Mouse (Mus musculus): ENCODE data around the gene Gm49711.
"Not testable (repeated sequence)": the region's sequence is repeated elsewhere in the genome, so short reads cannot be mapped to it uniquely, and the experiment has no call there.

The Gm49711 gene

DNA sequence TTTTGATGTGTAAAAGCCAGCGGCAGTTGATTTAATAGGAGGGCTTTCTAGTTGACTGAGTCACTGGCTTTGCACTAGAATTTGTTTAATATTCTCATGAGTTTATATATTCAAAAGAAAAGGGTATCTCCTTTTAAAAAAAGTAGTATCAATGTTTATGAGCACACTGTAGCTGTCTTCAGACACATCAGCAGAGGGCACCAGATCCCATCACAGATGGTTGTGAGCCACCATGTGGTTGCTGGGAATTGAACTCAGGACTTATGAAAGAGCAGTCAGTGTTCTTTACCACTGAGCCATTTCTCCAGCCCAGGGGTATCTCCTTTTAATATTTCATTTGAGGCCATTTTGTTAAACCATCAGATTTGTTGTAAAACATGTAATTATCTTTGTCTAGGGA, 4.7 kb downstream of the Gm49711 start:
- no peak for DNase-seq (ENCODE audit: low read depth, low spot score)

- DNase-seq (ENCODE audit: low read depth, low spot score), result no peak
Measured at GRCm38 (mm10) chr16:92064801-92065200, 6.7 kb downstream of the Gm49711 start.

GRCm38 (mm10) chr16:92070338-92070737, 12.2 kb downstream of the Gm49711 start:
- DNase-seq (ENCODE audit: low read depth, low spot score), result no peak

DNA sequence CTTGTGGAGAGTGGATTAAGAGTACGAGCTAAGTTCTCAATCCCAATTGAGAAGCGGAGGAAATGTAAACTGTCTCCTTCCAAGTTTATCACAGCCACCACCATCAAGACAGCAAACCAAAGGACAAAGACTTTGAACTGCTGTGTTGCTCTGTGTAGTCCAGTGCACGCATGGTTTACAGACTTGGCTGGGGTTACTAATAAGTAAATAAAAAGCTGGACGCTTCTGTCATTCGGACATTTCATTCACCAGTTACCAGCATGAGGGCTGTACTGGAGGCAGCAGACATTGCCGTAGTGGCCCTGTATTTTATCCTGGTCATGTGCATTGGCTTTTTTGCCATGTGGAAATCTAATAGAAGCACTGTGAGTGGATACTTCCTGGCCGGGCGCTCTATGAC, 18.7 kb downstream of the Gm49711 start:
- DNase-seq (ENCODE audit: low read depth, low spot score), result no peak

DNA sequence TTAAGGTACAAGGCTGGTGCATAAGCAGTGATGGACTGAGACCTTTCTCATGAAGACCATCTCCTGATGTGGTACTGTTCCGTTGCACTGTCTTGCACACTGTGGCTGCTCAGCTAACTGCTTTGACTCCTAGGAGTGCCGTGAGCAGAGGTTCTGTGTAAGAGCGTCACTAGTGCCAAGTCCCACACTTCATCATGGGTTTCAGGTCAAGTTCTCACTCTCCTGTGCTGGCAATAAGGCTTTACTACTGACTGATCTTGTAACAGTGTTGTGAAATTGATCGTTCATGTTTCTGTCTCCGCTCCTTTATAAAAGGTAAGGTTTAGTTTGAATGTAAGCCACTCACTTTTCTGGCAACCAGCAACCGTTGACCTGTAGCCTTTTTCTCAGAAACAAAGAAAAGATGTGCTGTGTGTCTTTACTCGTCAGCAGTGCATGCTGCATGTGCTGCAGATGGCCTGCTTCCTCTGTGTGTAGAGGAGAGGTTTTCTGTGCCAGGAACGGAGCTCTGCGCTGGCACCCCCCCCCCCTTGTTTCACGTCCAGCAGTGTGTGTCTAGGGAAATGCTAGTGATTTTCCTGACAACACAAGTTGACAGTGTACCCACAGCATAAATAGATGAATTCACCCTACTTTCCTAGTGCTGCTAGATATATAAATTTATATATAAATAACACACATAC, 25.8 kb downstream of the Gm49711 start:
- no peak for DNase-seq (ENCODE audit: low read depth, low spot score)

- no peak for DNase-seq (ENCODE audit: low read depth, low spot score)
Measured at GRCm38 (mm10) chr16:92089225-92089624, 31.1 kb downstream of the Gm49711 start.

DNA sequence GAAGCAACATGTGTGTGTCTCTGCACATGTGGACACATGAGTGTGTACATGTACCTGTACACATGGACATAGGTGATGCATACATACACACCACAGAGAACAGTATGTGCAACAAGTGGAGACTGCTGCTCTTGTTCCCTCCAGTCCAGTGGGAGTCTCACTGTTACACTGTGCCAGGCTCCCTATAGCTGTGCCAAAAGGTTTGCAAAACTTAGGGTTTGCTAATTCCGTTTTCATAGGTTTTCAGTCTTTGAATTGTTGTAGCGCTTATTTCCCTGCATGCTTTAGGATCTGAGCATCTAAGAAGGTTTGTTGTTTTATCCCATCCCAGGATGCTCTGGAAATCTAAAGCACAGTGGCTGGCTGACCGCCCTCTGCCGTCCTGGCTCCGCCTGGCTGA, 33.8 kb downstream of the Gm49711 start:
- no peak for DNase-seq (ENCODE audit: low read depth, low spot score)

- DNase-seq (ENCODE audit: low read depth, low spot score), result no peak
Measured at GRCm38 (mm10) chr16:92098351-92099051, 40.4 kb downstream of the Gm49711 start.

DNA sequence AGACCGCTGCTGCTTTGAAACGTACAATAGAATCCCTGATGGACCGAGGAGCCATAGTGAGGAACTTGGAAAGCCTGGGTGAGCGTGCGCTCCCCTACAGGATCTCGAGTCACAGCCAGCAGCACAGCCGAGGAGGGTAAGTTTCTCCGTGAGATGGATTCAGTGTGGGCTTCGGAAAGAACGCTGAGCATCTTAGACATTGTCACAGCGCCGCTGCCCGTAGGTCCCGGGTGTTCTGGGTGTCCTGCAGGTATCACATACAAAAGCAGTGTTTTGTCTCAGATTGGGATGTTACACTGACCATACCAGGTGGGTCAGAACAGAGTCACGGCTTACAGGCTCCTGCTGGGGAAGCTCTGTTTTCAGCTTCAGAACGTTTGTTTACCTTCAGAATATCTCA, 41.5 kb downstream of the Gm49711 start:
- no peak for DNase-seq (ENCODE audit: low read depth, low spot score)

DNA sequence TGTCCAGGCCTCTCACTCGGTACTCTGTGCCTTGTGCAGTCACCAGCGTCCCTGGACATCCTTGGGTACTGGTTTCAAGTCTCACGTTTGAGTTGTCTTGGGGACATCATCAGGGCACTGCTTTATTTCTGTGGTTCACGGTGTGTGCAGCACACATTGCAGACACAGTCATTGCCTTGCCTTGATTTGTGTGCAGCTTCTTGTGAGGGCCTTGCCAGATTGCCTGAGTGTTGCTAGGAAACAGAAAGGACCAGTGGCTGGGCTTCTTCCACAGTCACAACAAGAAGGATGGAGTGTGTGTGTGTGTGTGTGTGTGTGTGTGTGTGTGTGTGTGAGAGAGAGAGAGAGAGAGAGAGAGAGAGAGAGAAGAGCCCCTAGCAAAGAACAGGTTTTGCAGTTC, 42.0 kb downstream of the Gm49711 start:
- DNase-seq (ENCODE audit: low read depth, low spot score), result no peak

DNA sequence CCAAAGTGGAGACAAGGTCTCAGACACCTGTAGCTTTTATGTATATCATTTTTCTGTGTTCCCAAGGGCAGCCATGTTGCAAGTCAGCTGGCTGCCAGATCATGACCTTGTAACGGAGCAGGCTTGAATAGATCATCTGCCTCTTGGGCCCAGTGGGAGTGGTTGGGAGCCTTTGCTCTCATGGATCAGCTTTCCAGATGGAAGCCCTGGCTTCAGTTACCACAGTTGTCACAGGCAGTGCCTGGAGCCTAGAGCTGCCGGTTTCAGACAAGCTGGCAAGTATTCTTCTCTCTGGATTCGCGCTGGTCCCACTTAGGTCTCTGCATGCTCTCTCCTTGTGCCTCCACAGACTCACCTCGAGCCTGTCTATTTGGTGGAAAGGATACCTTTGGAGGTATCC, 44.0 kb downstream of the Gm49711 start:
- DNase-seq (ENCODE audit: low read depth, low spot score), result no peak

DNA sequence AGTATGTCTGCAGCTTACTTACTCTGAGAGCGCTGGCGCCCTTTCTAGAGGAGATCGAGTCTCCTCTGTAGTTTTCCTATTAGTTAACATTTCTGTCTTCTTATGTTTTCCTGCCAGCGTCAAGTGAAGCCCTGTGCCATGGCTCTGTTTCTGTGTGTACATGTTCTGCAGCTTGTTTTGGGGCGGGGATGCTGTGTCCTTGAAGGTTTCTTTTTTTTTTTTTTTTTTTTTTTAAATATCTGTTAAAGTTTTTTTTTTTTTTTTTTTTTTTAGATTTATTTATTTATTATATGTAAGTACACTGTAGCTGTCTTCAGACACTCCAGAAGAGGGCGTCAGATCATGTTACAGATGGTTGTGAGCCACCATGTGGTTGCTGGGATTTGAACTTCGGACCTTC, 44.8 kb downstream of the Gm49711 start:
- DNase-seq (ENCODE audit: low read depth, low spot score), result not testable (repeated sequence)

GRCm38 (mm10) chr16:92103572-92104331, 45.6 kb downstream of the Gm49711 start:
- DNase-seq (ENCODE audit: low read depth, low spot score), result no peak

- no peak for DNase-seq (ENCODE audit: low read depth, low spot score)
Measured at GRCm38 (mm10) chr16:92104332-92104590, 46.1 kb downstream of the Gm49711 start.

DNA sequence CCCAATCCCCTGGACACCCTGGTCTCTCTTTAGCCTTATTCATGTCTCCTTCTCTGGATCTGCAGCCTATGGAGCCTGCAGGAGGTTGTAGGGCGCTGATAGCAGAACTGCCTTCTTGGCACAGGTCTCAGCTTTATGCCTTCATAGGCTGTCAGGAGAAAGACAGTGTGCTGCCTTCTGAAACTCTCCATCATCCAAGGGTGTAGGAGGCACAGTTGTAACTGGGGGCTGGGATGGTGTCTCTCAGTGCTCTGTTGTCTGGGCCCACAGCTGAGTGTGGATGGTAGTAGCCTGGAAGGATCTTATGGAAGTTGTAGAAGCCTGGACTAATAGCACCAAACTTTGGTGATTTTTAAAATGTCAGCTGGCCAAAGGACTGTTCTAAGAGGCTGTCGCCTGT, 46.8 kb downstream of the Gm49711 start:
- DNase-seq (ENCODE audit: low read depth, low spot score), result no peak

DNA sequence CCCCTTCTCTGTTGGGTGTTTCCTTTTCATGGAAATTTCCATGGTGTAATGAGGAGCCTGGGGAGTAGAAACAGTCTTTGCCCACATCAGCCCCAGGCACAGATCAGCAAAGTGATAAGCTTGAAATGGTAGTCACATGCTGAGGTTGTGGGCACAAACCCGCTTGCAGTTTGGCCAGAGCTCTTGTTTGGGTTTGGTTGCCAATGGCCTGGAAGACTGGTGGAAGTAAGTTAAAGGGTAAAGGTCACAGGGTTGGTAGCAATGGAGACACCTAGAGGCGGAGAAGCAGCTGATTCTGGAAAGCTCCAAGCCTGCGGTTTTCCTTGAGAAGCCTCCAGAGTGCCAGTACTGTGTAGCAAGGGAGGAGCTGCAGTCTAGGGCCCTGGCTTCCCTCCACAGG, 47.5 kb downstream of the Gm49711 start:
- no peak for DNase-seq (ENCODE audit: low read depth, low spot score)

DNA sequence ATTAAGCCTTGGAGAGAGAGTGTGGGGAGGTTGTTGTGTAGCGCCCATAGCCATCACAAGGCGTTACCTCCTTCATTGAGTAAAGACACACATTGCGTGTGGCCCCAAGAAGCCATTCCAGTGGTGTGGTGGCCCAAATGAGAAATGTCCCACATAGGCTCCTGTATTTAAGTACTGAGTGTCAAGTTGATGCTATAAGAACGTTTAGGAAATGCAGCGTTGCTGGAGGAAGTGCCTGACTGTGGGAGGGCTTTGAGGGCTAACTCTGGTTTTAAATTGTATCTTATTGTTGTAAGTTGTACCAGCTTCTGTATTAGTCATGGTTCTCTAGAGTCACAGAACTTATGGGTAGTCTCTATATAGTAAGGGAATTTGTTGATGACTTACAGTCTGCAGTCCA, 49.2 kb downstream of the Gm49711 start:
- DNase-seq (ENCODE audit: low read depth, low spot score), result no peak

DNA sequence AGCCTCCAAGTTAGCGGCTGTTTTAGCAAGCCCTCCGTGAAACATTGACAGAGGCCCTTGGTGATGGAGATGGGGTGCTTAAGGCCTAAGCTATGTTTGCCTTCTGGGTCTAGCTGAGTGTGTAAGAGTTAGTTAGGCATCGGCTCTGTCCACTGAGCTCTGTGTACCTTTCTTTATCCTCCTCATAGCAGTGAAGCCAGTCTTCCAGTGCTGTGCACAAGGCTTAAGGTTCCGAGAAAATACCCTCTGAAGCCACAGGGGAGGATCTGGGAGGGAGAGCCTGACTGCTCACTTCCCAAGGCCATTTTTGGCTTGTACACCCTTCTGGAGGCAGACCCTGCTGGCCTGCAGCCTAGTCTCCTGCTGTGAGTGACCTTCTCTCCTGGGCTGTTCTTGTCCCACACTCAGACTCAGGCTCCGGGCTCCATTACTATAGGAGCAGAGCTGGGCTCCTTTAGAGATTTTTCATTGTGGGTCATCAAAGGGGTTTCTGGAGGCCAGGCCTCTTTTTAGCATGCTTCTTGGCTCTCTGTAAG, 56.7 kb downstream of the Gm49711 start:
- no peak for DNase-seq (ENCODE audit: low read depth, low spot score)

- no peak for DNase-seq (ENCODE audit: low read depth, low spot score)
Measured at GRCm38 (mm10) chr16:92115611-92116421, 57.7 kb downstream of the Gm49711 start.

- no peak for DNase-seq (ENCODE audit: low read depth, low spot score)
Measured at GRCm38 (mm10) chr16:92117337-92118209, 59.5 kb downstream of the Gm49711 start.

DNA sequence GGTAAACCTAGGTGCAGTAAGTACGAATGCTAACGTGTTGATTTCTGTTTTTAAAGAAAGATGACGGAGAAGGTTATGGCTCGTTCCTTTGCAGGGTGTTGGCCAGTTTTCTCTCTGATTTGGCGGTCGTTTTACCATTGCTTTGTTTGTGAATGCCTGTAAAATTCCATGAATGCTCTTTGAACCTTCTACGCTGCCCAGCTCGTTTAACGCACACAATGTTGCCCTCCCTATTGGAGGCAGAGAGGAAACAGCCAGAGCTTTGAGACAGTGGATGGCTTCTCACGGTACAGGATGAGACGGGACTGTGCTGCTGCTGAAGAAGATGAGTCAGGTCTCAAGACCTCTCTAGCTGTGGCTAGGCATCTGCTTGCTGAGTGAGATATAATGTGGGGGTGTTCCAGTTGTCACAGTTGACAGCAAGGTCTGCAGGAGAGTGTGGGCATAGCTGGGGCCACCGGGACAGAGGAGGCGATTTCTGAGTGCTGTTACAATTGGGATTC, 60.9 kb downstream of the Gm49711 start:
- DNase-seq (ENCODE audit: low read depth, low spot score), result no peak

All from A20 (cell line).